Mouse (Mus musculus): ENCODE results near the gene Padi6.

The Padi6 gene

DNA sequence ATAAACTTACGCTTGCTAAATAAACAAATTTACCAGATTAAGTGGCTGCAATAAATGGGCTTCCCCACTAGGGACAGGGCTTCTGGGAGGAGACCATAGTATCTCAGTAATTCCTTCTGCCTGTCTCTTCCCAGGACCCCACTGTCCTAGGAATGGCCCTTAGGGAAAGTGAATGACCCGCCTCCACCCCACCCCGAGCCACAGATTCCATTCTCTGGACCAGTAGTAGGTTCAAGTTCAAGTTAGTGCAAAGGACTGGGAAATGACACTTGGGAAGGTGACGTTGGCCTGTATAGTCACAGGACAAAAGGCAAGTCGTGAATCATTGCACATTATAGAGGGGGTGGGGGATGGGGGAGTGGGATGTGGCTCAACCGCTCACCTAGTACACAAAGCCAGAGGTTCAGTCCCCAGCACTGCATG, 57.6 kb downstream of the Padi6 start:
- peak; percentile 43 for DNase-seq (ENCODE audit: extremely low spot score)

DNA sequence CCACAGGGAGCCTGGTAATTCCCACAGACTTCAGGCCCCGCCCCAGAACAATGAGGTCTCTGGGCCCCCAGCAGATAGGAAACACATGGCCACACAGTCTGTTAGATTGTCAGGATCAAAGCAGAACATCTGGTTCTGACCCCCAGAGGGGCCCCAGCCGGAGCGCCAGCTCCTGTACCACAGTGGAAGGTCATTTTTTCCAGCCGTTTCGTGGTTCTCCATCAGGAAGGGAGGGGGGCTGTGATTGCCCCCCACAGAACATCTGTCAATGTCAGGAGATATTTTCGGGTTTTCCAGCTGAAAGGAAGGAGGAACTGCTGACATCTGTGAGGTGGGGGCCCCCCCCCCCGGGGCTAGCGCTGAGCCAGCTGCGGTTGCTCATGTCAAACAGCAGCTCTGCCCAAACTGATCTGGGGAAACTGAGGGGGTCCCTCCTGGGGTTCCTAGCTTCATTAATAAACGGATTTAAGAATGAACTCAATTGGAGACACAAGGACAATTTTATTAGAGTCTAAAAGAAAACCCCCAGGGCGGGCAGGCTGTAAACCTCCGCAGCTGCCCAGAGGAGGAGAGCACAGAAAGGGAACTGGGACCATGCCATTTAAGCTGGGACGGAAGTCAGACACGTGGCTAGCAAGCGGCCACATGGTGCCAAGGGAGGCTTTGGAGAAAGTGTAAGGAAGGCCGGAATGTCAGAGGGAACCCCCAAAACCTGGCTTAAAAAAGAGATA, 58.1 kb downstream of the Padi6 start:
- peak; percentile 75 for DNase-seq (ENCODE audit: extremely low spot score)

DNA sequence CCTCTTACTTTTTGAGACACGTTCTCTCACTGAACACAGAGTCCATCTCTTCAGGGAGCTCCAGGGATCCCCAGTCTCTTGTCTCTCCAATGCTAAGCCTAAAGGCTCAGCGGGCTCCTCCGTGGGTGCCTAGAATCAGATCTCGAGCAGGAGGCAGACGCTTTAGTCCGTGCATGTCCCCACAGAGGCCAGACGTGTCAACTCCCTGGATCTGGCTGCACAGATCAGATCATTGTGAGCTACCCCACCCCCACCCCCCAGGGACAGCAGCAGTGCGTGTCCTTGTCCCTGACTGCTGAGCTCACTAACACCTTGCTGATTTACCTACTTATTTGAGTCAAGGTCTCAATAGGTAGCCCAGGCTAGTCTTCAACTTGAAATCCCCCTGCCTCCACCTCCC, 58.8 kb downstream of the Padi6 start:
- DNase-seq (ENCODE audit: extremely low spot score): no peak

DNA sequence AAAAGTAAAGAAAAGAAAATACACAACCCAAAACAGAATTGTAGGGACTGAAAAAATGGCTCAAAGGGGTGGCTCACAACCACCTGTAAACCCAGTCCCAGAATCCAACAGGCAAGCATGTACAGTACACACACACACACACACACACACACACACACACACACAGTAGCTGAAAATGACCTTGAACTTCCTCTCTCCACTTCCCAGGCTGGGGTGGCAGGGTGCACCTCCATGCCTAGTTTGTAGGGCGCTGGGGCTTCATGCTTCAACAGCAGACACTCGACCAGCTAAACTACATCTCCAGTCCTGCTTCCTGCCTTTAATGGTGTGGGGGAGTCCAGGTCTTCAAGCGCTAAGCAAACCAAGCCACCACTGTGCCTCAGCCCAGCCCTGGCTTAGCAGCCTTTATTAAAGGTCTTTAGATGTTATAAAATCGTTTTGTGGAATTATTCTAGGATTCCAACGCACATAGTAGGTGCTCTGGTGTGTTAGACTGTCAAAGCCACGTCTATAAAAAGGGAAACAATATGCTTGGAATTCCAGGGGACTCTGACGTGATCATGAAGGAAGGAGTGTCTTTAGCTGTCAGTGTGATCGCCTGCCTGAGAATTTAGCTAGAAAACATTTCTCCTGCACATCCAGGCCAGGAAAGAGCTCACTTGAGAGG, 61.6 kb downstream of the Padi6 start:
- DNase-seq (ENCODE audit: extremely low spot score): no peak

DNA sequence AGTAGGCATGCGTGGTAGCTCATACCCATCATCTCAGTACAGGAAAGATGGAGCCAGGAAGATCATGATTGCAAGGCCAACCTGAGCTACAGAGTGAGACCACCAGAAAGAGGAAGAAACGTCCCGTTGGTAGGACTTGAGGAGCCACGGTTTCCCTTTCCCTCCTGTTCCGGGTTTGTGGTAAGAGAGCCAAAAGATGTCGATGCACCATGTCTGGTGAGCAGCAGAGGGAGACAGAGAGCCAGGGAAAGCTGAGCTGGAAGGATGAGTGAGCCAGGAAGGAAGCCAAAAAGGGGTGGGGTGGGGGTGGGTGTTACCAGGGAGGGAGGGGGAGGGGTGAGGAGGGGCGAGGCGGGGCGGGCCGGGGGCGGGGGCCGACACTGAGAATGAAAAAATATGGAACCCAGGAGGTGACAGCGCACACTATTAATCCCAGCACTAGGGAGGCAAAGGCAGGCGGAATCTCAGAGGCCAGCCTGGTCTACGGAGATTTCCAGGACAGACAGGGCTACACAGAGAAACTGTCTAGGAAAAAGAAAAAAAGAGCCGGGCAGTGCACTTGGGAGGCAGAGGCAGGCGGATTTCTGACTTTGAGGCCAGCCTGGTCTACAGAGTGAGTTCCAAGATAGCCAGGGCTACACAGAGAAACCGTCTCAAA, 62.6 kb downstream of the Padi6 start:
- peak; percentile 79 for DNase-seq (ENCODE audit: extremely low spot score)

DNA sequence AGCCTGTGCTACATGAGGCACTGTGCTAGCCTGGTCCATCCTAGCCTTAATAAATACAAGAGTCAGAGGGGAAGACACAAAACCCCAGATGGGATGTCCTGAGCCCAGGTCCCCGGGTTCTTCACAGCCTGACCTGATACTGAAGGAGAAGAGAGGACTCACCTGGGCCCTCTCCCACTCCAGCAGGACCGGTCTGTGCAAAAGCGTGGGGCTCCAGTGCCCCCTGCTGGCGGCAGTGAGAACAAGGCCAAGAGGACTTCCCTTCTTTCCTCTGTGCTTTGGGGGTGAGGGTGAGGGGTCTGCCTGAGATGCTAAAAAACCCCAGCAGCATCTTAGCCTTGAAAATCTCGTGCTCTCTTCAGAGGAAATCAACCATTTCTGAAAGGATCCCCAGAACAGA, 63.4 kb downstream of the Padi6 start:
- peak; percentile 75 for DNase-seq (ENCODE audit: extremely low spot score)

Data from embryo, embryonic 9.5 days (tissue).